8 mouse cellular contexts compared by ENCODE assay signal in genomic region chr12:73964291-73965281, GRCm38 (mm10). TPM values are rescaled to one million over a fixed set of nuclear protein-coding genes. Genes with fewer than 3 reads are reported as not detected.
A peak's percentile ranks its signal among the peaks of the same experiment; 100 is the strongest.
DNase-seq lines count a peak whose midpoint lies in the region; ATAC-seq and TF ChIP-seq lines count a peak whose summit lies in the region.

Gene Snapc1 (plus strand): TSS chr12:73964481.

- peak; percentile 100 for ATAC-seq in forebrain, embryonic 11.5 days (replicated peaks; ENCODE audit: low FRiP score)
- ATAC-seq in heart, embryonic 16.5 days (replicated peaks; ENCODE audit: extremely low read depth, insufficient read depth, low FRiP score) = peak; percentile 100
- ATAC-seq in liver, embryonic 15.5 days (ENCODE audit: insufficient read depth) = peak; percentile 99
- peak; percentile 100 for ATAC-seq in neural tube, embryonic 12.5 days (ENCODE audit: low FRiP score, low read depth)

- peaks cover 6% of the 10 kb centered on the region for H3K79me2 ChIP-seq in CH12.LX (replicated peaks; ENCODE audit: control insufficient read depth, extremely low read depth, insufficient read depth, poor library complexity, severe bottlenecking)

- peaks cover 9 to 25% of the 10 kb centered on the region in 2 experiments for H3K36me3 ChIP-seq in CH12.LX (replicated peaks in 1 of 2; ENCODE audit: control insufficient read depth in 1 of 2, insufficient read depth in 1 of 2, low read length in 1 of 2)
- peaks cover 6% of the 10 kb centered on the region; the same call in 1 of the 2 replicates for H3K36me3 ChIP-seq in forebrain, embryonic 11.5 days (ENCODE audit: control insufficient read depth, insufficient read depth, low read length)
- H3K36me3 ChIP-seq in heart, embryonic 16.5 days (ENCODE audit: control insufficient read depth, insufficient read depth) = peaks cover 18% of the 10 kb centered on the region
- H3K36me3 ChIP-seq in liver, embryonic 15.5 days (replicated peaks) = peaks cover 19% of the 10 kb centered on the region
- H3K36me3 ChIP-seq in neural tube, embryonic 12.5 days = peaks cover 20% of the 10 kb centered on the region

- TF ChIP-seq CTCF in CH12.LX (conservative IDR thresholded peaks at IDR 0.05 in 1 of 2, IDR thresholded peaks at IDR 0.05 in 1 of 2; ENCODE audit: low read depth in 2 of 2, low read length in 2 of 2) = no peak

- H3K9ac ChIP-seq in CH12.LX (ENCODE audit: insufficient read depth, low read depth) = peak within 1 kb of the TSS; percentile 33
- H3K9ac ChIP-seq in forebrain, embryonic 11.5 days (ENCODE audit: low read length) = peak within 1 kb of the TSS; percentile 80
- peak within 1 kb of the TSS; percentile 80 for H3K9ac ChIP-seq in heart, embryonic 16.5 days (ENCODE audit: low read length)
- H3K9ac ChIP-seq in liver, embryonic 15.5 days = peak within 1 kb of the TSS; percentile 80
- H3K9ac ChIP-seq in neural tube, embryonic 12.5 days = peak within 1 kb of the TSS; percentile 67

- peaks cover 3 to 19% of the 10 kb centered on the region in 2 experiments; a peak in 2 of 4 replicates for H3K4me1 ChIP-seq in CH12.LX (ENCODE audit: control insufficient read depth in 1 of 2, insufficient read depth in 2 of 2)
- H3K4me1 ChIP-seq in forebrain, embryonic 11.5 days (replicated peaks; ENCODE audit: control insufficient read depth, insufficient read depth, low read length) = no peaks in the 10 kb centered on the region; the same call in 1 of the 2 replicates
- H3K4me1 ChIP-seq in heart, embryonic 16.5 days (ENCODE audit: control insufficient read depth, insufficient read depth, low read length) = peaks cover 7% of the 10 kb centered on the region
- H3K4me1 ChIP-seq in liver, embryonic 15.5 days (replicated peaks) = peaks cover 12% of the 10 kb centered on the region
- 0 out of 2 replicates have a peak, but pooled peaks cover 4% of the 10 kb centered on the region for H3K4me1 ChIP-seq in neural tube, embryonic 12.5 days

- in situ Hi-C loops in CH12.LX (cut with MboI; ENCODE audit: low pct_ligation_motif_present, low pct_unique_long_range_greater_than_20kb, low sequenced_read_pairs) = no loop called here

- no peaks in the 10 kb centered on the region for H3K27me3 ChIP-seq in CH12.LX (replicated peaks)
- H3K27me3 ChIP-seq in forebrain, embryonic 11.5 days (ENCODE audit: control insufficient read depth, insufficient read depth, low read length) = no peaks in the 10 kb centered on the region
- H3K27me3 ChIP-seq in heart, embryonic 16.5 days (ENCODE audit: control insufficient read depth, insufficient read depth, low read length) = no peaks in the 10 kb centered on the region
- no peaks in the 10 kb centered on the region for H3K27me3 ChIP-seq in liver, embryonic 15.5 days
- no peaks in the 10 kb centered on the region for H3K27me3 ChIP-seq in neural tube, embryonic 12.5 days (replicated peaks)

- H3K27ac ChIP-seq in CH12.LX (ENCODE audit: insufficient read depth, low read depth) = no peak within 1 kb of the TSS
- H3K27ac ChIP-seq in forebrain, embryonic 11.5 days (ENCODE audit: low read depth, low read length) = no peak within 1 kb of the TSS
- H3K27ac ChIP-seq in heart, embryonic 16.5 days (ENCODE audit: low read length) = peak within 1 kb of the TSS; percentile 78
- H3K27ac ChIP-seq in liver, embryonic 15.5 days (replicated peaks) = peak within 1 kb of the TSS; percentile 45; the same call in 1 of the 2 replicates
- H3K27ac ChIP-seq in neural tube, embryonic 12.5 days = peak within 1 kb of the TSS; percentile 57; the same call in 1 of the 2 replicates

- no peaks in the 10 kb centered on the region for H3K9me3 ChIP-seq in CH12.LX (replicated peaks; ENCODE audit: low read length)
- no peaks in the 10 kb centered on the region for H3K9me3 ChIP-seq in forebrain, embryonic 11.5 days (ENCODE audit: control insufficient read depth, low read length)
- no peaks in the 10 kb centered on the region for H3K9me3 ChIP-seq in heart, embryonic 16.5 days (replicated peaks; ENCODE audit: control insufficient read depth, low read length)
- no peaks in the 10 kb centered on the region for H3K9me3 ChIP-seq in liver, embryonic 15.5 days (replicated peaks)
- no peaks in the 10 kb centered on the region for H3K9me3 ChIP-seq in neural tube, embryonic 12.5 days

- no peak for TF ChIP-seq EP300 in CH12.LX (IDR thresholded peaks at IDR 0.05; ENCODE audit: low read length)

- DNase-seq in CH12.LX (ENCODE audit: extremely low read depth) = peak; percentile 97
- DNase-seq in c-Kit-positive CD71-positive TER-119-negative erythroid progenitor cells, embryonic 14.5 days (ENCODE audit: low read depth) = peak; percentile 95
- peak; percentile 98 for DNase-seq in forebrain, embryonic 11.5 days (ENCODE audit: low spot score)
- DNase-seq in kidney, postnatal 36 days = peak; percentile 97 to 99
- peak; percentile 96 for DNase-seq in telencephalon, adult 2 months (ENCODE audit: low read depth, low spot score)

- dilution Hi-C loops in CH12.LX (cut with MboI; ENCODE audit: extremely low pct_ligation_motif_present, extremely low pct_unique_long_range_greater_than_20kb, low sequenced_read_pairs) = no loop called here

- TF ChIP-seq RAD21 in CH12.LX (IDR thresholded peaks at IDR 0.05; ENCODE audit: low read depth, low read length) = no peak

- peak; percentile 88 for TF ChIP-seq POLR2A in CH12.LX (IDR thresholded peaks at IDR 0.05; ENCODE audit: low read depth, low read length)

- peak within 1 kb of the TSS; percentile 52 for H3K4me2 ChIP-seq in CH12.LX (ENCODE audit: insufficient read depth, low read depth, poor library complexity, severe bottlenecking)
- H3K4me2 ChIP-seq in forebrain, embryonic 11.5 days (ENCODE audit: low read depth, low read length, severe bottlenecking) = peak within 1 kb of the TSS; percentile 68
- peak within 1 kb of the TSS; percentile 97 for H3K4me2 ChIP-seq in heart, embryonic 16.5 days (ENCODE audit: low read depth, low read length)
- H3K4me2 ChIP-seq in liver, embryonic 15.5 days = peak within 1 kb of the TSS; percentile 87
- peak within 1 kb of the TSS; percentile 70 for H3K4me2 ChIP-seq in neural tube, embryonic 12.5 days (replicated peaks)

- 2% methylated on average over 60 of the region's 60 CpGs for WGBS in forebrain, embryonic 11.5 days
- under 1% methylated on average over 60 of the region's 60 CpGs for WGBS in heart, embryonic 16.5 days
- WGBS in liver, embryonic 15.5 days (ENCODE audit: insufficient replicate concordance) = under 1% methylated on average over 60 of the region's 60 CpGs
- 2% methylated on average over 60 of the region's 60 CpGs for WGBS in neural tube, embryonic 12.5 days

- H3K4me3 ChIP-seq in CH12.LX (replicated peaks in 1 of 3; ENCODE audit: low read depth in 2 of 3, low read length in 2 of 3, poor library complexity in 1 of 3) = peak within 1 kb of the TSS; percentile 83 to 99 (median 98)
- peak within 1 kb of the TSS; percentile 81 for H3K4me3 ChIP-seq in forebrain, embryonic 11.5 days (ENCODE audit: low read depth, low read length)
- peak within 1 kb of the TSS; percentile 68 for H3K4me3 ChIP-seq in heart, embryonic 16.5 days (ENCODE audit: low read length)
- peak within 1 kb of the TSS; percentile 84 for H3K4me3 ChIP-seq in liver, embryonic 15.5 days (replicated peaks)
- H3K4me3 ChIP-seq in neural tube, embryonic 12.5 days = peak within 1 kb of the TSS; percentile 68

TF ChIP-seq in CH12.LX, 34 proteins besides CTCF, POLR2A, EP300 and RAD21 (continues in another document):
- TF ChIP-seq UBTF (IDR thresholded peaks at IDR 0.05; ENCODE audit: low read depth, low read length) (no peak), CHD1 (IDR thresholded peaks at IDR 0.05; ENCODE audit: low read depth, low read length) (no peak), CHD2 (IDR thresholded peaks at IDR 0.05; ENCODE audit: low read length) (no peak), RCOR1 (conservative IDR thresholded peaks at IDR 0.05; ENCODE audit: low read depth, low read length) (no peak), IRF4 (IDR thresholded peaks at IDR 0.05; ENCODE audit: low read depth, low read length) (no peak), SMC3 (IDR thresholded peaks at IDR 0.05; ENCODE audit: low read depth, low read length) (no peak), ZNF384 (IDR thresholded peaks at IDR 0.05; ENCODE audit: low read depth, low read length) (no peak), USF1 (IDR thresholded peaks at IDR 0.05; ENCODE audit: low read depth, low read length) (no peak), ETS1 (conservative IDR thresholded peaks at IDR 0.05; ENCODE audit: low read depth, low read length) (peak; percentile 3; the same call in 1 of the 2 replicates), NELFE (IDR thresholded peaks at IDR 0.05; ENCODE audit: low read depth, low read length) (peak; percentile 75), HCFC1 (IDR thresholded peaks at IDR 0.05; ENCODE audit: low read depth, low read length) (peak; percentile 71), USF2 (conservative IDR thresholded peaks at IDR 0.05; ENCODE audit: low read depth, low read length) (no peak), ZC3H11A (IDR thresholded peaks at IDR 0.05; ENCODE audit: low read depth, low read length) (no peak), PAX5 (IDR thresholded peaks at IDR 0.05; ENCODE audit: low read length) (no peak), SIN3A (IDR thresholded peaks at IDR 0.05; ENCODE audit: low read length) (peak; percentile 68), MXI1 (IDR thresholded peaks at IDR 0.05; ENCODE audit: low read depth, low read length) (peak; percentile 69), ZMIZ1 (IDR thresholded peaks at IDR 0.05; ENCODE audit: low read depth, low read length) (peak; percentile 49; the same call in 1 of the 2 replicates), E2F4 (IDR thresholded peaks at IDR 0.05; ENCODE audit: insufficient replicate concordance, low read depth, low read length) (no peak), ELF1 (IDR thresholded peaks at IDR 0.05; ENCODE audit: low read depth, low read length) (peak; percentile 81), ZKSCAN1 (IDR thresholded peaks at IDR 0.05; ENCODE audit: borderline replicate concordance, low read depth, low read length) (no peak), TBP (conservative IDR thresholded peaks at IDR 0.05; ENCODE audit: low read depth, low read length) (peak; percentile 82; the same call in 1 of the 2 replicates), MEF2A (IDR thresholded peaks at IDR 0.05; ENCODE audit: borderline replicate concordance, low read depth, low read length) (0 out of 2 replicates have a peak, but pooled peaks have one; percentile 15), MAZ (IDR thresholded peaks at IDR 0.05; ENCODE audit: low read depth, low read length) (no peak)

RNA-seq across cellular contexts. Expression of gene Snapc1, which starts in this region (rescaled TPM):
- total RNA-seq in CH12.LX (2012; rRNA removed) (9.7 and 13.3 TPM in 2 replicates), CH12.LX (2014; rRNA removed) (7.7 TPM in 2 replicates)
- 19.7 and 24.0 TPM in 2 replicates for polyA plus RNA-seq in CH12.LX (2012; ENCODE audit: insufficient read length, low read depth)
- polyA plus RNA-seq in forebrain, embryonic 11.5 days (2014; fragmentation: Nextera tagmentation; extraction: Ambion mirVana) = 25.4 and 27.9 TPM in 2 replicates
- polyA plus RNA-seq in heart, embryonic 16.5 days (2015; fragmentation: Nextera tagmentation; extraction: Ambion mirVana) = 17.3 and 17.7 TPM in 2 replicates
- 3.6 and 5.0 TPM in 2 replicates for polyA plus RNA-seq in liver, embryonic 15.5 days (2015; fragmentation: Nextera tagmentation; extraction: Ambion mirVana)
- polyA plus RNA-seq in neural tube, embryonic 12.5 days (2016; fragmentation: Nextera tagmentation; extraction: Ambion mirVana) = 33.8 and 34.9 TPM in 2 replicates

Comparison
In these comparisons a context has a peak if more than half of its experiments do, and no peak if none do; other contexts are left out.
1. H3K27ac ChIP-seq: peak in heart, embryonic 16.5 days (single experiment), liver, embryonic 15.5 days (single experiment) and neural tube, embryonic 12.5 days (single experiment); none in CH12.LX (single experiment) and forebrain, embryonic 11.5 days (single experiment).
2. Peak in every context shown above with its lines, with median percentiles within 50 percentile points of each other: DNase-seq, H3K4me2 ChIP-seq, H3K4me3 ChIP-seq, H3K9ac ChIP-seq and ATAC-seq.